Mouse (Mus musculus): ENCODE results near the gene Cypt3. TPM values are rescaled to one million over a fixed set of nuclear protein-coding genes. Genes with fewer than 3 reads are reported as not detected.

Gene Cypt3
- total RNA-seq (2022) = not detected

DNA sequence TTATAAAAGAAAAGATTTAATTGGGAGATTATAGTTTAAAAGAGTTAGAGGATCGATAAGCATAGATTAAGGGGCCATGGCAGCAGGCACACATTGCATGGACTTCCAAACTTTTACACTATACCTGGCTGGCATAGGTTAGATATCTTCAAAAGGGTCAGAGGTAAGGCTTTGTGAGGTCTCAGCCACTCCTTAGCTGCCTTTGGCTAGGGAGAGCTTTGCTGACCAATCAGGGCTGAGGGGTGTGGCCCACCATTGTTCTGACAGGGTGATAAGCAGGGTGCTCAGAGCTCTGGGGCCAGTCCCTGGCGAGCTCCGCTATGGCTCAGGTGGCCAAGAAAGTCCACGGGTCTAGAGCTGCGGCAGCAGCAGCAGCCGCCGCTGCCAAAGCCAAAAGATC lies at the start of gene Cypt3:
Gene Cypt3, plus strand, starts transcription at position 301 of the 400 bp plus-strand sequence.
- DNase-seq (ENCODE audit: low spot score in 2 of 2) = no peak

DNA sequence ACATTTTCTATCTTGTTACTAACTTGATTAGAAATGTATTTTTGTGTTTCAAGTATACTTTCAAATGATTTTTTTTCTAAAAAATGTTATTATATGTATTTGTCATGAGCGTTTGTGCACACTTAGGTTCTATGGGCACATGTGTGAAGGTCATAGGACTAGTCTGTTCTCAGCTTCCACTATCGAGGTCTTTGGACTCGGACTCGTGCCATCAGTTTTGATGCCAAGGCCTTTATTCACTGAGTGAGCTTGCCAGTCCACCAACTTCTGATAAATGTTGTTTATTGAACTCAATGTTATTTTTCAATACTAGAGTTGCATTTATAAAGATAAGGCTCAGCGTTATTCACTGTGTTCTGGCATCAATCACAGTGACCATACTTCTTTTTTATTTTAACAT lies 42.9 kb upstream of the Cypt3 start:
- no peak for DNase-seq (ENCODE audit: low spot score in 2 of 2)

DNA sequence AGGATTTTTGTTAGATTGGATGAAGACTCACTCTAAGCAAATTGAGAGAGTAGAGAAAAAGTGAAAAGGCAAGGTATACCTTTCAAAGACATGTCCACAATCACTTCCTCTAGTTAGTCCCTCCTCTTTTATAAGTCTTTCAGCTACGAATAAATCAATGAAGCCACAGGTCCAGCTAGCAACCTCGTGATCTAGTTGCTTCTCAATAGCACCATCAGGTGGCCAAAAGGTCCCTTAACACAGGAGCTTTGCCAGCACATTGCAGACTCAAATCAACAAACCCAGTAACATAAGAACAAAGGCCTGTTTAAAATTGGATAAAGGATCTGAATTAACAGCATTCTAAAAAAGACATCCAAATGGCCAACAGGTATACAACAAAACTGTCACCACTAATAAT lies 30.0 kb upstream of the Cypt3 start:
- DNase-seq (ENCODE audit: low spot score in 2 of 2) = no peak

DNA sequence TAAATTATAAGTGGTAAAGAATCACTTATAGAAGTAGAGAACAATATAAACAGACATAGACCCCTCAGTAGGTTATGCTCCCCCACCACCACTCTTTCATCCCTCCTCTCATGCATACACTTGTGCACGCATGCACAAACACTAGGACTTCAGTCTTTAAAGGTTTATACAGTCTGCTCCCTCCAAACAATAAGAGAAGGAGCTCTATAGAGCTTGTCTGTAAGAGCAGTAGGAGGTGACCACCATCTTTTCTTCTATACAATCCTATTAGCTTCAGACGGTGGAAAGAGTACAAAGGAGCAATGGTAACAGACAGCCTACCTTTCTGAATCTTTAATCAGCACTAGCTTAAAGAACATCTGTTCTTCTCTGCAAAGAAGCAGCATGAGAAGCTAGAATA lies 1.8 kb upstream of the Cypt3 start:
- DNase-seq (ENCODE audit: low spot score in 2 of 2) = no peak

DNA sequence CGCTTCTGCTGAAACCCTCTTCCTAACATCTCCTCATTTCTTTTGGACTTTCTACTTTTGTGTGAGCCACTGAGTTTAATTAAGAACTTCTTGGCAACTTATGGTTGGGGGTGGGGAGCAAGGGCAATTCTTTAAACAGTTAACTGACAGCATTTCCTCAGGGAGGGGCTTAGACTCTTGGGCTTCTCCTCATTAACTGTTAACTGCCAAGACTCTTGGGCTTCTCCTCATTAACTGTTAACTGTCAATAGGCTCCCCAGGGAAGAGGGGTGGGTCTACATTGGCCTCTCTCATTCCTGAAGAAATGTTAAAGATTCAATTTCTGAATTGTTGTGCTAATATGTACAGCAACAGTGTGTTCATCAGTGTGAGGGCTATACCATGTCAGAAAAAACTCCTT lies 6.3 kb downstream of the Cypt3 start:
- no peak for DNase-seq (ENCODE audit: low spot score in 2 of 2)

DNA sequence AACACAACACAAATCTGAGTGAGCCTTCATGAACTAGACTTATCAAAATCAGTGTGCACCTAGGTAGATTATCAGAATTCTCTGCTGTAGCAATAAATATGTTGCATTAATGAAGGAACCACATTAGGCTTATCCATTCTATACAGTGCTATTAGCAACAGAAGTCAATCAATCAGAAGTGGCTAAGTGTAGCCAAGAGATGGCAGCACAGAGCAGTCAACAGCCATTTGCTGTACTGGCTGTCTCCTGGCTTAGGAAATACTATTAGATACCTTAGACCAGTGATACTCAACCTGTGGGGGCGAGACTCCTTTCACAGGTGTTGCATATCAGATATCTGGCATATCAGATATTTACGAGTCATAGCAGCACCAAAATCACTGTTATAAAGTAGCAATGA lies 41.2 kb downstream of the Cypt3 start:
- no peak for DNase-seq (ENCODE audit: low spot score in 2 of 2)

Other genes starting within 250 kb of the Cypt3 start
- 100 to 1,000 TPM; 206 to 222 (median 215) TPM for gene Ubqln2, start 60.4 kb upstream of the Cypt3 start, total RNA-seq (2022)
- 1 to 10 TPM; 2.2 to 3.0 (median 2.9) TPM for gene Kctd12b, start 137.8 kb downstream of the Cypt3 start, total RNA-seq (2022)
- gene Nbdy, start 165.0 kb downstream of the Cypt3 start, total RNA-seq (2022) = 10 to 100 TPM; 47.9 to 61.5 (median 52.7) TPM

All from left cerebral cortex, adult 8-10 months (tissue).